Mouse (Mus musculus): ENCODE measurements at regions not wholly inside any gene's neighbourhood (a gene's known extent, or its start where the extent isn't known, plus 50 kb on each side); places are given as distances from the start of the nearest gene placed in this dataset.

- TF ChIP-seq MAFK (IDR thresholded peaks at IDR 0.05; ENCODE audit: insufficient replicate concordance, low read length) (no peak), USF1 (IDR thresholded peaks at IDR 0.05; ENCODE audit: low read depth, low read length) (no peak), ELF1 (IDR thresholded peaks at IDR 0.05; ENCODE audit: low read depth, low read length) (no peak), CTCF (conservative IDR thresholded peaks at IDR 0.05 in 1 of 2, IDR thresholded peaks at IDR 0.05 in 1 of 2; ENCODE audit: low read depth in 2 of 2, low read length in 2 of 2) (no peak), KAT2A (IDR thresholded peaks at IDR 0.05; ENCODE audit: insufficient replicate concordance, low read length) (no peak), ZC3H11A (IDR thresholded peaks at IDR 0.05; ENCODE audit: low read depth, low read length) (no peak), JUN (IDR thresholded peaks at IDR 0.05; ENCODE audit: insufficient read depth, low read depth, low read length) (no peak), CHD1 (IDR thresholded peaks at IDR 0.05; ENCODE audit: low read depth, low read length) (no peak), SMC3 (IDR thresholded peaks at IDR 0.05; ENCODE audit: low read depth, low read length) (no peak), NRF1 (IDR thresholded peaks at IDR 0.05; ENCODE audit: low read depth, low read length) (no peak), TCF12 (IDR thresholded peaks at IDR 0.05; ENCODE audit: low read depth, low read length) (no peak), POLR2AphosphoS2 (IDR thresholded peaks at IDR 0.05; ENCODE audit: low read depth, low read length) (no peak), CHD2 (IDR thresholded peaks at IDR 0.05; ENCODE audit: low read length) (no peak)
Observed at GRCm38 (mm10) chr3:62194421-62194820, 143.7 kb upstream of the Arhgef26 start.
